Mouse (Mus musculus) activated CD4-positive, CD25-positive, alpha-beta regulatory T cell (primary cell): ENCODE data around the gene Safb2. TPM values are rescaled to one million over a fixed set of nuclear protein-coding genes. Genes with fewer than 3 reads are reported as not detected.

Experiments used
- polyA plus RNA-seq, 2 experiments: library from polyadenylated mRNA; unstranded; fragments of 100-300 nt; shearing (Covaris generic); gene quantifications; one replicate each; pipeline ENCODE4 v1.2.1; 2017

Gene Safb2
- 100 to 1,000 TPM; 107 to 129 TPM for polyA plus RNA-seq

GRCm38 (mm10) chr17:56584257-56585130 is at the start of gene Safb2, which contains the start of gene Safb:
Gene Safb2 (minus strand): TSS chr17:56584585.
Gene Safb (plus strand): TSS chr17:56584825.

GRCm38 (mm10) chr17:56627530-56628277 is 43.3 kb upstream of the Safb2 start, which contains the start of gene Catsperd:
Gene Catsperd (plus strand): TSS chr17:56628143.

DNA sequence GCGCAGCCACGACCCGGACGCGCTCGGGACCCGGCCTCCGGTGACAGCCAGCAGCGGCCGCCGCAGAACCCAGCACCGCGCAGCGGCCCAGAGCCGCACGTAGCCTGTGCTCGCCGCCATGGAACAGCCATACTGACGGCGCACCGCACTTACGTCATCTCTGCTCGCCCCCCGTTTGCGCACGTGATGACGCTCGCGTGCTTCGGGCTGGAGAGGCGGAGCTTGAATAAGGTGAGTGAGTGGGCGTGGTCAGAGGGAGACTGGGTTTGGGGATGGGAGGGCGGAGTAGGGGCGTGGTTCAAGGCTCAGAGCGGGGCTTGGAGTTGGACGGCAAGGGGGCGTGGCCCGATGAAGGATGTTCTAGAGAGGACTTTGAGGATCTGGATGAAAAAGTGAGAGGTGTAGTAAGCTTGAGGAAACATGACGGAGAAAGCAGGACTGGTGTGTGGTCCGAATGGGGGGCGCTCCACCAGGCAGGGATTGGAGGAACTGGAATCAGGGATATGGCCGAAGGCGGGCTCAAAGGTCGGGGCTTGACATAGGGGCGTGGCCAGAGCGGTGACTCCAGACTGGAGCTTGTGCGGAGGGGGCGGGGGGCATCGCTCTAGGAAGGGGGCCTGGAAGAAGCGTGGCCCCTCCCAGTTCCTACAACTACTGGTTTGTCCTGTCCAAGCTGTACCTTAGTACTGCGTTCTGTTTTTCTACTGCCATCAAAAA is 42.5 kb upstream of the Safb2 start, which contains the start of gene Lonp1:
Gene Lonp1, minus strand, starts transcription at position 134 of the 717 bp plus-strand sequence.

GRCm38 (mm10) chr17:56613236-56613844 is 29.0 kb upstream of the Safb2 start, which contains the start of gene Rpl36:
Gene Rpl36 (plus strand): TSS chr17:56613416.

DNA sequence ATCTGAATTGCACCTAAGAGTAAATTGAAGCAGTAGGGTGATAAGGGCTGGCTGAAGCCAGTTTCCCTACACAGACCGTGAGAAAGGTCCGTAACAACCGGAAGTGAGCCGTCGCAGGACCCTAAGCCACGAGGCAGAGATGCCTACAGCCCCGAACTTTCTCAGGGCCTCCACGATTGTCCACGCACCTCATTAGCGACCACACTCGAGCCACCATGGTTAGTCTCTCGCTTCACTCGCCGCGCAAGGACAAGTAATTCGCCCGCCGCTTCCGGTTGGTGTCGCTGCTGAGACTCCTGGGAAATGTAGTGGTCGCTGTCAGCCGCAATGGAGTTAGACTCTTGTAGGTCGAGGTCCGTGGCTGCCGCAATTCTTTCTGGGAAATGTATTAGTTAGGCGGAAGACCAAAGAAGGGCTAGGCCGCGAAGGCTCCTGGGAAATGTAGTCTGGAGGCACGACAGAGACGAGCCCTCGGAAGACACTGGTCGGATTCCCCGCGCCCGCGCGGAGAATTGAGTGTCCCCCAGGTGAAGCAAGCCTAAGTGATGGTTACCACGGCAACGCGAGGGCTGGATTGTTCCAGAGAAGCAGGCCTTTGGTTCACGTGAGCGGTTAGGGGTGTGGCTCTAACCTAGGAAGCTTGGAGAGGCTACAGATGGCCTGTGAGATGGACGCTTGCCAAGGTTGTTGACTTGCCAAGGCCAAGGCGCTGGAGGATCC is 25.2 kb upstream of the Safb2 start, which contains the start of gene 2410015M20Rik:
Gene 2410015M20Rik, minus strand, starts transcription at position 320 of the 720 bp plus-strand sequence.

GRCm38 (mm10) chr17:56554122-56554551 is 30.2 kb downstream of the Safb2 start, which contains the start of gene Gm20219:
Gene Gm20219 (minus strand): TSS chr17:56554387.

DNA sequence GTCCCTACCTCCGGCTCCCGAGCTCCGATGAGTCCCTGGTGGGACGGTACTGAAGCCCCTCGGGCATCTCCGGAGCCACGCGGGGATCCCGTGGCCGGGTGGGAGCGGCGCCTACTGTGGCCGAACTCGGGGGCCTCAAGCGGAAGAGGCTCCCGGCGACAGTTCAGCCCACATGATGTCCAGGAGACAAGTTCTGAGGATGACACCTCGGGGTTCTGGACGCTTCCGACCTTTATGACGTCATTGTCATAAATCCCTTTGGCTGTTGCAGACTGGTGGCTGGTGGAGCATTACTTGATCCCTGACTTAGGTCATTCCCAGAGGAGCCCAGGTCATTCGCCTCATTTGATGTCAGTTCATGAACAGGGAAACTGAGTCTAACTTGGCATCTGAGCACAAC is 72.1 kb downstream of the Safb2 start, which contains the start of gene Znrf4:
Gene Znrf4, minus strand, starts transcription at position 122 of the 400 bp plus-strand sequence.

Other genes with a start within 250 kb of the Safb2 start
- gene Ptprs, start 108.1 kb downstream of the Safb2 start, polyA plus RNA-seq: 10 to 100 TPM; 22.0 to 26.0 TPM
- not detected for gene Znrf4, start 72.2 kb downstream of the Safb2 start, polyA plus RNA-seq
- under 1 TPM; 0.63 to 1.00 TPM for gene Gm20219, start 30.2 kb downstream of the Safb2 start, polyA plus RNA-seq
- gene Safb, start 240 bp upstream of the Safb2 start, polyA plus RNA-seq: 100 to 1,000 TPM; 124 to 148 TPM
- gene 2410015M20Rik, start 25.2 kb upstream of the Safb2 start, polyA plus RNA-seq: 100 to 1,000 TPM; 189 to 264 TPM
- gene Rpl36, start 28.8 kb upstream of the Safb2 start, polyA plus RNA-seq: 1,000 to 10,000 TPM; 1,401 to 2,699 TPM
- 10 to 100 TPM; 34.4 to 41.3 TPM for gene Lonp1, start 42.3 kb upstream of the Safb2 start, polyA plus RNA-seq
- gene Catsperd, start 43.6 kb upstream of the Safb2 start, polyA plus RNA-seq: under 1 TPM; 0.16 to 0.36 TPM
- 10 to 100 TPM; 79.3 to 90.3 TPM for gene Ranbp3, start 88.7 kb upstream of the Safb2 start, polyA plus RNA-seq
- gene Ndufa11, start 133.2 kb upstream of the Safb2 start, polyA plus RNA-seq: 100 to 1,000 TPM; 284 to 322 TPM
- 10 to 100 TPM; 11.9 to 18.9 TPM for gene Vmac, start 133.4 kb upstream of the Safb2 start, polyA plus RNA-seq
- not detected for gene Nrtn, start 172.9 kb upstream of the Safb2 start, polyA plus RNA-seq
- gene Dus3l, start 180.2 kb upstream of the Safb2 start, polyA plus RNA-seq: 10 to 100 TPM; 37.5 to 47.0 TPM
- 1 to 10 TPM in 1 of 2 experiments, under 1 TPM in 1; 0.69 to 1.7 TPM for gene Prr22, start 185.7 kb upstream of the Safb2 start, polyA plus RNA-seq
- gene Rfx2, start 246.4 kb upstream of the Safb2 start, polyA plus RNA-seq: 1 to 10 TPM in 1 of 2 experiments, under 1 TPM in 1; 0.95 to 1.7 TPM